Mouse (Mus musculus): ENCODE results near the gene Scoc. TPM values are rescaled to one million over a fixed set of nuclear protein-coding genes. Genes with fewer than 3 reads are reported as not detected.
"Not testable (repeated sequence)": the region's sequence is repeated elsewhere in the genome, so short reads cannot be mapped to it uniquely, and the experiment has no call there.

Gene Scoc
- polyA plus RNA-seq, 1 experiment from 2014 or later, result 301 TPM

- no peak overlapping the region for H3K9ac ChIP-seq (replicated peaks; ENCODE audit: low read depth, low read length)
- no peak overlapping the region for H3K4me2 ChIP-seq (ENCODE audit: low read depth, low read length)
- no peak for ATAC-seq (ENCODE audit: low read depth)
- H3K36me3 ChIP-seq (ENCODE audit: control insufficient read depth, insufficient read depth, low read length), result peaks cover 5% of the 10 kb centered on the region; the same call in 1 of the 2 replicates
- no peaks in the 10 kb centered on the region for H3K27me3 ChIP-seq (ENCODE audit: control insufficient read depth, insufficient read depth, low read length)
- H3K27ac ChIP-seq (ENCODE audit: low read depth, low read length), result no peak overlapping the region
- 67% methylated on average over 4 of the region's 4 CpGs for WGBS
- H3K4me1 ChIP-seq (ENCODE audit: control insufficient read depth, insufficient read depth, low read length), result no peaks in the 10 kb centered on the region
- H3K4me3 ChIP-seq (ENCODE audit: low read depth, low read length), result no peak overlapping the region
- H3K9me3 ChIP-seq (ENCODE audit: control insufficient read depth, low read length), result no peaks in the 10 kb centered on the region
Measured at GRCm38 (mm10) chr8:83429071-83429524, 29.1 kb downstream of the Scoc start.

DNA sequence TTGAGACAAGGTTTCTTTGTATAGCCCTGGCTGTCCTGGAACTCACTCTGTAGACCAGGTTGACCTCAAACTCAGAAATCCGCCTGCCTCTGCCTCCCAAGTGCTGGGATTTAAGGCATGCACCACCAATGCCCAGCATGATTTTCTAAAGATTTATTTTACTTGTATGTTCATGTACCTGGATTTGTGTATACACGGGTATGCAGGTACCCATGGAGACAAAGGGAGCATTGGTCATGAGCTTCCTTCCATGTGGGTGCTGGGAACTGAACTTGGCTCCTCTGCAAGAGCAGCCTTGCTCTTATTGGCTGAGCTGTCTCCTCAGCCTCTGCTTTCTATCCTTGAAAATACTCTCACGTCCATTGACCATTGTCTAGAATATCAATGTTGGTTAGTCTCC, 29.6 kb downstream of the Scoc start:
- WGBS, result 95% methylated on average over 3 of the region's 3 CpGs
- not testable (repeated sequence) for H3K4me2 ChIP-seq (ENCODE audit: low read depth, low read length); H3K27ac ChIP-seq (ENCODE audit: low read depth, low read length); H3K4me3 ChIP-seq (ENCODE audit: low read depth, low read length); H3K27me3 ChIP-seq (ENCODE audit: control insufficient read depth, insufficient read depth, low read length); H3K9ac ChIP-seq (replicated peaks; ENCODE audit: low read depth, low read length); H3K4me1 ChIP-seq (ENCODE audit: control insufficient read depth, insufficient read depth, low read length); H3K9me3 ChIP-seq (ENCODE audit: control insufficient read depth, low read length); H3K36me3 ChIP-seq (ENCODE audit: control insufficient read depth, insufficient read depth, low read length); ATAC-seq (ENCODE audit: low read depth)

- Histone ChIP-seq H3K27ac (ENCODE audit: low read depth, low read length) (no peak overlapping the region), H3K27me3 (ENCODE audit: control insufficient read depth, insufficient read depth, low read length) (no peaks in the 10 kb centered on the region), H3K4me1 (ENCODE audit: control insufficient read depth, insufficient read depth, low read length) (no peaks in the 10 kb centered on the region), H3K9me3 (ENCODE audit: control insufficient read depth, low read length) (no peaks in the 10 kb centered on the region), H3K4me3 (ENCODE audit: low read depth, low read length) (no peak overlapping the region), H3K4me2 (ENCODE audit: low read depth, low read length) (no peak overlapping the region), H3K9ac (replicated peaks; ENCODE audit: low read depth, low read length) (no peak overlapping the region), H3K36me3 (ENCODE audit: control insufficient read depth, insufficient read depth, low read length) (no peaks in the 10 kb centered on the region)
- whole genome bisulfite sequencing, result 84% methylated on average over 7 of the region's 7 CpGs
- no peak for ATAC-seq (ENCODE audit: low read depth)
Measured at GRCm38 (mm10) chr8:83426949-83427348, 31.2 kb downstream of the Scoc start.

DNA sequence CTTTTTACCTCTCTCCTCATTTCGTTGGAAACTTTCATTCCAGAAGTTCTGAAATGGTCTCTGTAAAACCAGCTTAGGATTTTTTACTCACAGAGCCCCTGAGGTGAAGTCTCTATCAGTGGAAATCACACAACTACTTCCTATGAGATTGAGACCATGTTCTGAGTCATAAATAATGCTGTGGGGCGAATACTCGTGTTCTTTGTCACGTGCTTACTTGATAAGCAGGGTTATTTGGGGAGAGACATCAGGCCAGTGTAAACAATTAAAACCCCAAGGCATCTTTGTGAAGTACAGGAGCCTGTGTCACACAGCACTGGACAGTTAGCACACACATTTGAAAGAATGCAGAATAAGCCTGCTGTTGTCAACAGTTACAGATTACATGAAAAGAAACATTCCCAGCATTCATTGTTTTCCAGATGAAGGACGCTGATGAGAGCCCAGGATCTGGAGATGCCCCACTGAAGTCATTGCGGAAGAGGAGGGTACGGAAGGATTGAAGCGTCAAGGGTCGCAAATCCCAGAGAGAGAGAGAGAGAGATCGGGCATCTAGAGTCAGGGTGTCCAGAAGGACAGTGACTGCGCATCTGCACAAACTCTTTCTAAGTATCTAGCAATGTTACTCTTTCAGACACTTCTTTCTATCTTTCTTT, 32.0 kb downstream of the Scoc start:
- no peaks in the 10 kb centered on the region for H3K9me3 ChIP-seq (ENCODE audit: control insufficient read depth, low read length)
- no peak overlapping the region for H3K4me2 ChIP-seq (ENCODE audit: low read depth, low read length)
- H3K9ac ChIP-seq (replicated peaks; ENCODE audit: low read depth, low read length), result no peak overlapping the region
- no peak overlapping the region for H3K27ac ChIP-seq (ENCODE audit: low read depth, low read length)
- H3K27me3 ChIP-seq (ENCODE audit: control insufficient read depth, insufficient read depth, low read length), result no peaks in the 10 kb centered on the region
- H3K4me3 ChIP-seq (ENCODE audit: low read depth, low read length), result no peak overlapping the region
- H3K4me1 ChIP-seq (ENCODE audit: control insufficient read depth, insufficient read depth, low read length), result no peaks in the 10 kb centered on the region
- H3K36me3 ChIP-seq (ENCODE audit: control insufficient read depth, insufficient read depth, low read length), result no peaks in the 10 kb centered on the region
- ATAC-seq (ENCODE audit: low read depth), result no peak
- 67% methylated on average over 11 of the region's 11 CpGs for WGBS

DNA sequence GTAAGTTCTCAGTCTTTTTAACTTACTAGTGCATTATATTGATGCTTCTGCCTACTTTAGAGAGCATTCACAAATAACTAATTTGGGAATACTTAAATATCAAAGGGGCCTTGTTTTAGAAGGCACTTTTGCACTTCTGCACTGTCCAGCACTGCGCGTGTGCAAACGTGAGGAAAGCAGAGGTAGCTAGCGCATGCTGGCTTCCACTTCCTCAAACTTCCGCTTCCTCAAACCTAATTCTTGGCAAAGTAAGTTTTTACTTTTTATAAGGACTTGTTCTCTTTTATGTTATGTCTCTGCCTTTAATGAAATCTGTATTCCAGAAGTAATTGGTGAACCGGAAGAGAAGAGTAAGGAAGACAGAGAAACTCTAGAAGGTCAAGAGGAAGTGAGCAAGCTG, 33.0 kb downstream of the Scoc start:
- Histone ChIP-seq H3K4me2 (ENCODE audit: low read depth, low read length) (no peak overlapping the region), H3K27ac (ENCODE audit: low read depth, low read length) (no peak overlapping the region), H3K4me3 (ENCODE audit: low read depth, low read length) (no peak overlapping the region), H3K4me1 (ENCODE audit: control insufficient read depth, insufficient read depth, low read length) (no peaks in the 10 kb centered on the region), H3K9ac (replicated peaks; ENCODE audit: low read depth, low read length) (no peak overlapping the region), H3K9me3 (ENCODE audit: control insufficient read depth, low read length) (no peaks in the 10 kb centered on the region), H3K36me3 (ENCODE audit: control insufficient read depth, insufficient read depth, low read length) (no peaks in the 10 kb centered on the region), H3K27me3 (ENCODE audit: control insufficient read depth, insufficient read depth, low read length) (no peaks in the 10 kb centered on the region)
- 95% methylated on average over 6 of the region's 6 CpGs for WGBS
- ATAC-seq (ENCODE audit: low read depth), result no peak

DNA sequence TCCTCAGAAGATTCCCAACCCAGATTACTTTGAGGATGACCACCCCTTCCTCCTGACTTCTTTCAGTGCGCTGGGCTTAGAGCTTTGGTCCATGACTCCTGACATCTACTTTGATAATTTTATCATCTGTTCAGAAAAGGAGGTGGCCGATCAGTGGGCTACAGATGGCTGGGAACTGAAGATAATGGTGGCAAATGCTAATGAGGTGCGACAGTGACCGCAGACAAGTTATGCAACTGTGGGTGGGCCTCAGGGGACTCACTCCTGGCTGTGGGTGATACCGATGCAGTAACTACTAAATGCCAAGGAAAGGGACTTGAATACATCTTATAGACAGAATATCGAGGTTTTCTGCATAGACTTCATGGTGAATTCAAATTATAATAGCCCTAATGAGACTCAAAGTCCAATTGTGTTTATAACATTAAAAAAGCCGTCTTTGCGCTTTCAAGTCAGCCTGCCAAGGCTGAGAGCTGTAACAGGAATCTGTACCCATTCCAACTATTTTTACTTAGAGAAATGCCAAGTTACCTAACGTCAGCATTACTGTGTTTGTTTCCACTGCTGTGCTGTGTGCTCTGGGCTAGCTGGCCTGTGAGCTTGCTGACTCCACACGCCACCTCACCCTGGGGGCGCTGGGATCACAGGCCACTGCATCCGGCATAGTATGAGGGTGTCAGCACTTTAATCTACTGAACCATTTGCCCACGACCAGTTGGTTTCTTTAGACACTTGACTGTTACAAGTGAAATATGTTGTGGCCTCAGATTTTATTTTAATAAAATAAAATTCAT, 35.0 kb downstream of the Scoc start:
- H3K9ac ChIP-seq (replicated peaks; ENCODE audit: low read depth, low read length), result no peak overlapping the region
- H3K27me3 ChIP-seq (ENCODE audit: control insufficient read depth, insufficient read depth, low read length), result no peaks in the 10 kb centered on the region
- 68% methylated on average over 13 of the region's 13 CpGs for WGBS
- no peaks in the 10 kb centered on the region for H3K9me3 ChIP-seq (ENCODE audit: control insufficient read depth, low read length)
- no peak overlapping the region for H3K27ac ChIP-seq (ENCODE audit: low read depth, low read length)
- ATAC-seq (ENCODE audit: low read depth), result no peak
- H3K4me1 ChIP-seq (ENCODE audit: control insufficient read depth, insufficient read depth, low read length), result no peaks in the 10 kb centered on the region
- H3K4me3 ChIP-seq (ENCODE audit: low read depth, low read length), result no peak overlapping the region
- H3K4me2 ChIP-seq (ENCODE audit: low read depth, low read length), result no peak overlapping the region
- no peaks in the 10 kb centered on the region for H3K36me3 ChIP-seq (ENCODE audit: control insufficient read depth, insufficient read depth, low read length)

DNA sequence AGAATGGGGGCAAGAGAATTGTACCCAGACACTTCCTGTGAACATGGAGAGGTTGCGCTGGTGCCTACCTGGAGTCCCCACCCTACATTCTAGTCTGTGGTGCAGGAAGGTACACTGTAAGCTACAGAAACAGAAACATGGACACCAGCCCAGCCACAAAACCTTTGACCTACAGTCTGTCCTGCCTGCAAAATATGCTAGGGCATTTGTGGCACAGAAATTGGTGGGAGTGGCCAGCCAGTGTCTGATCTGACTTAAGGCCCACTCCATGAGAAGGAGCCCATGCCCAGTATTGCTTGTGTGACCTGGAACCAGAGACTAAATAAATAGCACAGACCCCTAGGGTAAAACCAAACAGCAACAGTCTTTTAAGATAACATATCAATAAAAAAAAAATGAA, 36.8 kb downstream of the Scoc start:
- no peak overlapping the region for H3K27ac ChIP-seq (ENCODE audit: low read depth, low read length)
- H3K27me3 ChIP-seq (ENCODE audit: control insufficient read depth, insufficient read depth, low read length), result no peaks in the 10 kb centered on the region
- no peak for ATAC-seq (ENCODE audit: low read depth)
- 93% methylated on average over 1 of the region's 1 CpGs for WGBS
- no peaks in the 10 kb centered on the region for H3K4me1 ChIP-seq (ENCODE audit: control insufficient read depth, insufficient read depth, low read length)
- H3K9me3 ChIP-seq (ENCODE audit: control insufficient read depth, low read length), result no peaks in the 10 kb centered on the region
- H3K4me2 ChIP-seq (ENCODE audit: low read depth, low read length), result no peak overlapping the region
- H3K9ac ChIP-seq (replicated peaks; ENCODE audit: low read depth, low read length), result no peak overlapping the region
- no peak overlapping the region for H3K4me3 ChIP-seq (ENCODE audit: low read depth, low read length)
- H3K36me3 ChIP-seq (ENCODE audit: control insufficient read depth, insufficient read depth, low read length), result no peaks in the 10 kb centered on the region

- no peak for ATAC-seq (ENCODE audit: low read depth)
- H3K27me3 ChIP-seq (ENCODE audit: control insufficient read depth, insufficient read depth, low read length), result no peaks in the 10 kb centered on the region
- H3K36me3 ChIP-seq (ENCODE audit: control insufficient read depth, insufficient read depth, low read length), result no peaks in the 10 kb centered on the region
- H3K27ac ChIP-seq (ENCODE audit: low read depth, low read length), result no peak overlapping the region
- no peaks in the 10 kb centered on the region for H3K4me1 ChIP-seq (ENCODE audit: control insufficient read depth, insufficient read depth, low read length)
- H3K4me3 ChIP-seq (ENCODE audit: low read depth, low read length), result no peak overlapping the region
- no peak overlapping the region for H3K4me2 ChIP-seq (ENCODE audit: low read depth, low read length)
- no peaks in the 10 kb centered on the region for H3K9me3 ChIP-seq (ENCODE audit: control insufficient read depth, low read length)
- WGBS, result 91% methylated on average over 11 of the region's 11 CpGs
- no peak overlapping the region for H3K9ac ChIP-seq (replicated peaks; ENCODE audit: low read depth, low read length)
Measured at GRCm38 (mm10) chr8:83418805-83419516, 39.2 kb downstream of the Scoc start.

DNA sequence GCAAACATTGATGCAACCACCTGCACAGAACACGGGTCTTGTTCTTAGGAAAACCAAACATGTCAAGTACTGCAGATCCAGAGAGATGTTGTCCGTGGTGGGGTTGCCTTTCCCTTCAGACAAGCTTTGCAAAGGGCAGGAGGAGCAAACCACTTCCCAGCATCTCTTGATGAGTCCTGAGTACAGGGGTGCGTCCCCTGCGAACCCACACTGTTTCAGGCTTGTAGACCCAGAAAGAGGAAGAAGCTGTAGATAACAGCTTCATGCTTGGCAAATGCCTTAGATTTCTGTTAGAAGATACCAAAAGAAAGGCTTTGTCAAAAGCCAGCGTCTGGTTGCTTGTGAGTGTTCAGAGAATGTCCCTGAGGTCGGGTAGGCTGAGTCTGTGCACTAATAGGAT, 40.2 kb downstream of the Scoc start:
- no peak for ATAC-seq (ENCODE audit: low read depth)
- no peaks in the 10 kb centered on the region for H3K4me1 ChIP-seq (ENCODE audit: control insufficient read depth, insufficient read depth, low read length)
- WGBS, result 90% methylated on average over 6 of the region's 6 CpGs
- no peak overlapping the region for H3K4me2 ChIP-seq (ENCODE audit: low read depth, low read length)
- no peak overlapping the region for H3K4me3 ChIP-seq (ENCODE audit: low read depth, low read length)
- H3K9me3 ChIP-seq (ENCODE audit: control insufficient read depth, low read length), result no peaks in the 10 kb centered on the region
- H3K27me3 ChIP-seq (ENCODE audit: control insufficient read depth, insufficient read depth, low read length), result no peaks in the 10 kb centered on the region
- no peak overlapping the region for H3K9ac ChIP-seq (replicated peaks; ENCODE audit: low read depth, low read length)
- no peaks in the 10 kb centered on the region for H3K36me3 ChIP-seq (ENCODE audit: control insufficient read depth, insufficient read depth, low read length)
- no peak overlapping the region for H3K27ac ChIP-seq (ENCODE audit: low read depth, low read length)
